Mouse (Mus musculus): ENCODE measurements around the gene Nceh1. TPM values are rescaled to one million over a fixed set of nuclear protein-coding genes. Genes with fewer than 3 reads are reported as not detected.
A peak's percentile ranks its signal among the peaks of the same experiment; 100 is the strongest.

Gene Nceh1
- polyA plus RNA-seq, 1 experiment from 2014 or later: 13.8 TPM

DNA sequence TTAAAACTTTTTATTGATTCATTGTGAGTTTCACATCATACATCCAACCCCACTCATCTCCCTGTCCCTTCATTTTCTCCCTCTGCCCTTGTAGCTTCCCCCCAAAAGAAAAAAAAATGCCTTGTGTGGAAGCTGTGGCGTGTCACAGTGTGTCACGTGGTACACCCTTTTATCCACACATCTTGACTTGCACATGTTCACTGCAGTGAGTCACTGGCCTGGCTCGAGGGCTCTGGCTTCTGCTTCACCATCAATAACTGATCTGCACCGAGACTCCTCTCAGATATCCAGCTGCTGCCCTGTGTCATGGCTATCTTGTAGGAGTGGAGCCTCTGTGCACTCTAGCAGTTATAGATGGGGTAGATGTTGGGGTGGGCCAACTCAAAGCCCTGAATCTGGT is 12.4 kb downstream of the Nceh1 start:
- H3K27ac ChIP-seq (replicated peaks): no peak overlapping the region
- no peaks in the 10 kb centered on the region for H3K4me1 ChIP-seq (replicated peaks)
- no peak for ATAC-seq (ENCODE audit: low FRiP score, low read depth)
- H3K9me3 ChIP-seq: no peaks in the 10 kb centered on the region
- no peak overlapping the region for H3K4me2 ChIP-seq
- no peaks in the 10 kb centered on the region for H3K27me3 ChIP-seq
- H3K9ac ChIP-seq: no peak overlapping the region
- no peak overlapping the region for H3K4me3 ChIP-seq
- H3K36me3 ChIP-seq: no peaks in the 10 kb centered on the region
- 90% methylated on average over 4 of the region's 4 CpGs for WGBS

DNA sequence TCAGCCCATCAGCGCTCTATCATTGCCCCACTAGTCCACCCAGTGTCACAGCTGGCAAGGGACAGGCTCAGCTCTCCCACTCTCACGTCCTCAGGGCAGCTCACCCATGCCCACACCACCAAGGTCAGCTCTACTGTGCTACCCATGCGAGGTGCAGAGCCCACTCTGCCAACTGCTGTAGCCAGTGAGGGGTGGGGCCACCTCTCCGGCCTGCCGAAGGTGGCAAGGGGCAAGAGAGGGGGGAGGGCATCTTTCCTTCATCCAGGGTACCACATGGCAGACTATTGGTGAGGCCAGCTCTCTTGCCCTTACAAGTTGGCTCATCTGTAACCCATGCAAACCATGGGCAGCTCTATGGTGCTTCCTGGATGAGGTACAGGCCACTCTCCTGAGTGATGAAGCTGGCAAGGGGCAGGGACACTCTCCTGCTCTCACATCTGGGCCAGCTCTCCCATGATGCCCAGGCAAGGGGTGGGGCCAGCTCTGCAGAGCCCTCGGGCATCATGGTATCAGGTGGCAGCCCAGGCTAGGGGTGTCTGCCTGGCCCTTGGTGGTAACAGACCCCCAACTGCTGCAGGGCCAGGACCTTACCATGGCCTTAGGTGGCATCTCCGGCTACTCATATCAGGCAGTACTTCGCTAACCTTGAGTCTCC is 12.9 kb downstream of the Nceh1 start:
- Histone ChIP-seq H3K9ac (no peak overlapping the region), H3K9me3 (no peaks in the 10 kb centered on the region), H3K4me1 (replicated peaks) (no peaks in the 10 kb centered on the region), H3K4me3 (no peak overlapping the region), H3K27ac (replicated peaks) (no peak overlapping the region), H3K36me3 (no peaks in the 10 kb centered on the region), H3K4me2 (no peak overlapping the region), H3K27me3 (no peaks in the 10 kb centered on the region)
- 94% methylated on average over 8 of the region's 8 CpGs for WGBS
- ATAC-seq (ENCODE audit: low FRiP score, low read depth): 0 out of 2 replicates have a peak, but pooled peaks have one; percentile 39

DNA sequence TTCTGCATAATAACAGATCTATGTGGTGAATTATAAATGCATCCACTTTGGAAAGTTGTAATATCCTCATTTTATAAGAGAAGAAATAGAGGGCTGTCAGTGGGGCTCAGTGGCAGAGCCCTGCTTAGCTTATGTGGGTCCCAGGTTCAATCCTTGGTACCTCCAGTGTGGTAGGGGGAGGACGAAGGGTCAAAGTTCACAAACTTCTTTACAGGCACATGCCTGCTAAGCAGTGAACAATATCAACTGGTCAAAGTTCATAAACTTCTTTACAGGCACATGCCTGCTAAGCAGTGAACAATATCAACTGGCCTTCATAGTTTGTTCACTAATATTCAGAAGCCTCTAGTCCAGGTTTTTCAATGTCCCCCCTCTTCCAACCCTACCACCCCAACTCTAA is 13.8 kb downstream of the Nceh1 start:
- Histone ChIP-seq H3K4me2 (no peak overlapping the region), H3K4me1 (replicated peaks) (no peaks in the 10 kb centered on the region), H3K36me3 (no peaks in the 10 kb centered on the region), H3K27me3 (no peaks in the 10 kb centered on the region), H3K9ac (no peak overlapping the region), H3K9me3 (no peaks in the 10 kb centered on the region), H3K4me3 (no peak overlapping the region), H3K27ac (replicated peaks) (no peak overlapping the region)
- ATAC-seq (ENCODE audit: low FRiP score, low read depth): no peak
- WGBS: 89% methylated on average over 1 of the region's 1 CpGs

GRCm38 (mm10) chr3:27197816-27198215 is 15.1 kb downstream of the Nceh1 start:
- ATAC-seq (ENCODE audit: low FRiP score, low read depth): no peak
- H3K36me3 ChIP-seq: no peaks in the 10 kb centered on the region
- H3K9me3 ChIP-seq: no peaks in the 10 kb centered on the region
- no peaks in the 10 kb centered on the region for H3K4me1 ChIP-seq (replicated peaks)
- H3K4me2 ChIP-seq: no peak overlapping the region
- no peak overlapping the region for H3K27ac ChIP-seq (replicated peaks)
- H3K9ac ChIP-seq: no peak overlapping the region
- H3K27me3 ChIP-seq: no peaks in the 10 kb centered on the region
- H3K4me3 ChIP-seq: no peak overlapping the region
- 85% methylated on average over 5 of the region's 5 CpGs for WGBS

- no peaks in the 10 kb centered on the region for H3K4me1 ChIP-seq (replicated peaks)
- ATAC-seq (ENCODE audit: low FRiP score, low read depth): no peak
- no peaks in the 10 kb centered on the region for H3K36me3 ChIP-seq
- no peak overlapping the region for H3K27ac ChIP-seq (replicated peaks)
- H3K4me2 ChIP-seq: no peak overlapping the region
- H3K9me3 ChIP-seq: no peaks in the 10 kb centered on the region
- no peak overlapping the region for H3K9ac ChIP-seq
- no peaks in the 10 kb centered on the region for H3K27me3 ChIP-seq
- H3K4me3 ChIP-seq: no peak overlapping the region
- WGBS: 90% methylated on average over 7 of the region's 7 CpGs
Observed at GRCm38 (mm10) chr3:27199120-27199519, 16.4 kb downstream of the Nceh1 start.

- WGBS: 91% methylated on average over 5 of the region's 5 CpGs
- no peak overlapping the region for H3K4me3 ChIP-seq
- no peak for ATAC-seq (ENCODE audit: low FRiP score, low read depth)
Observed at GRCm38 (mm10) chr3:27201728-27202411, 19.1 kb downstream of the Nceh1 start.

DNA sequence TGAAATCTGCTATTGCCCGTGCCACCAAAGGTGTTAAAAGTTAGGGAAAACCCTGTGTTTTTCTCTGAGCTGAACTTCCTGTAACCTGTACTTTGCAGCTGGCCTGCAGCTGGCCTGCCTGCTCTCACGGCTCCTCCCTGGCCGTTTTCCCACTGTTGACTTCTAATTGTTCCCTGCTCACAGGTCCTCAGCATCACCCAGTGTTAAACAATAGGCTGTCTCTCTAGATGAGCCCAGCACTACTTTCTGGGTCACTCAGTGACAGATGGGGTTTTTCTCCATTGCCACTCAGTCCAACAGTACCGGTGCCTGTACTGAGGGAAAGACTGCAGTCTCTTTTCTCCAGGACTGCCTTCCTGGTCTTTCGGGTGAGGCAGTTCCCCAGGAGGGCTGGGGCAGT is 22.3 kb downstream of the Nceh1 start:
- Histone ChIP-seq H3K36me3 (no peaks in the 10 kb centered on the region), H3K4me1 (replicated peaks) (no peaks in the 10 kb centered on the region), H3K4me2 (no peak overlapping the region), H3K9me3 (no peaks in the 10 kb centered on the region), H3K4me3 (no peak overlapping the region), H3K9ac (no peak overlapping the region), H3K27ac (replicated peaks) (no peak overlapping the region), H3K27me3 (no peaks in the 10 kb centered on the region)
- peak; percentile 35; the same call in 1 of the 2 replicates for ATAC-seq (ENCODE audit: low FRiP score, low read depth)
- 21% methylated on average over 5 of the region's 5 CpGs for WGBS

More at GRCm38 (mm10) chr3:27201728-27202411, 19.1 kb downstream of the Nceh1 start:
- no peak overlapping the region for H3K27ac ChIP-seq (replicated peaks)
- no peak overlapping the region for H3K4me2 ChIP-seq
- no peaks in the 10 kb centered on the region for H3K4me1 ChIP-seq (replicated peaks)
- no peak overlapping the region for H3K9ac ChIP-seq
- H3K9me3 ChIP-seq: no peaks in the 10 kb centered on the region
- no peaks in the 10 kb centered on the region for H3K36me3 ChIP-seq
- H3K27me3 ChIP-seq: no peaks in the 10 kb centered on the region

DNA sequence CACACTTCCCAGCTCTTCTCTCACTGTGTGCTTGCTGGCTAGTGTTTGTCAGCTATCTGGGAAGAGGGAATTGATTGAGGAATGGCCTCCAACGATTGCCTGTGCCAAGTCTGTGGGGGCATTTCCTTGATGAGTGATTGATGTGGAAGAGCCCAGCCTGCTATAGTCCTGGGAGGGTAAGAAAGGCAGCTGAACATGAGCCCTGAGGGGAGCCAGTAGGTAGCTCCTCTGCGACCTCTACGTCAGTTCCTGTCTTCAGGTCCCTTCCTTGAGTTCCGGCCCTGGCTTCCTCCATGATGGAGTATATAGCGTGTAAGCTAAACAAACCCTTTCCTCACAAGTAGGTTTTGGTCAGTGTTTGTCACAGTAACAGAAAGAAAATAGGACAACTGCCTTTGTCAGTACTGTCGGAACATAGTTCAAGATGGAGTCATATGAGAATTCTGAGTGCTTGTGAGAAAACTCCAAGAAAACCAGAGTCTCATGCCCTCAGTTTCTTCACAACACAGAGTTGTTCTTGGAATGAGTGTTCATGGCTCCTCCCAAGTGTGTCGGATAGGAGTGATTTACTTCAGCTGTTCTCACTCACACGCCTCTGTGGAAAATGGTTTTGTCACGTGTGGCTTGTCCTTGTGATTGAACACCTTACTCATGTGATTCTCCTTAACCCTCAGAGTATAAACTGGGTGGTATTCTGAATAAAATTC is 22.9 kb downstream of the Nceh1 start:
- Histone ChIP-seq H3K27ac (replicated peaks) (no peak overlapping the region), H3K9ac (no peak overlapping the region), H3K27me3 (no peaks in the 10 kb centered on the region), H3K4me3 (no peak overlapping the region), H3K9me3 (no peaks in the 10 kb centered on the region), H3K4me1 (replicated peaks) (no peaks in the 10 kb centered on the region), H3K4me2 (no peak overlapping the region), H3K36me3 (no peaks in the 10 kb centered on the region)
- WGBS: 73% methylated on average over 9 of the region's 9 CpGs
- ATAC-seq (ENCODE audit: low FRiP score, low read depth): no peak

- Histone ChIP-seq H3K4me3 (no peak overlapping the region), H3K27ac (replicated peaks) (no peak overlapping the region), H3K4me2 (no peak overlapping the region), H3K36me3 (no peaks in the 10 kb centered on the region), H3K9me3 (no peaks in the 10 kb centered on the region), H3K4me1 (replicated peaks) (no peaks in the 10 kb centered on the region), H3K27me3 (no peaks in the 10 kb centered on the region), H3K9ac (no peak overlapping the region)
- no peak for ATAC-seq (ENCODE audit: low FRiP score, low read depth)
- 90% methylated on average over 4 of the region's 4 CpGs for WGBS
Observed at GRCm38 (mm10) chr3:27206221-27206560, 23.4 kb downstream of the Nceh1 start.

GRCm38 (mm10) chr3:27206577-27206976 is 23.8 kb downstream of the Nceh1 start:
- no peak overlapping the region for H3K9ac ChIP-seq
- no peaks in the 10 kb centered on the region for H3K4me1 ChIP-seq (replicated peaks)
- WGBS: 90% methylated on average over 8 of the region's 8 CpGs
- no peak overlapping the region for H3K27ac ChIP-seq (replicated peaks)
- H3K4me2 ChIP-seq: no peak overlapping the region
- H3K36me3 ChIP-seq: no peaks in the 10 kb centered on the region
- no peaks in the 10 kb centered on the region for H3K27me3 ChIP-seq
- H3K4me3 ChIP-seq: no peak overlapping the region
- ATAC-seq (ENCODE audit: low FRiP score, low read depth): no peak
- no peaks in the 10 kb centered on the region for H3K9me3 ChIP-seq

DNA sequence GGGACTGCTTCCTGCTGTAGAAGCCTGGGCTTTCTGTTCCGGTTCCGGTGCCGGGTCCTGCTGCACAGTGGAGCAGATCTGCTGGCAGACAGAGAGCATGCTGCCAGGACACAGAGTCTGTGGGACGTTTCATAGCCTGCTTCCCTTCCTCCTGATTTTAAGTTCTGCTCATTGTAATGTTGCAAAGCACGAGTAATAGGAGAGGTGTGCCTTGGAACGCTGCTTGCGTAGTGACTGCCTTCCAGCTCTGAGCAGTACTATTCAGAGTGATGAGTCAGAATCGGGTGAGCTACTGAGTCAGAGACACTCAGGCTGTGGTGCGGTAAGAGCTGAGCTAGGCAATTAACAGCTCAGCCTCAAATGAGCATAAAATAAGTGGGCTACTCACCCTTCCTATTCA is 26.9 kb downstream of the Nceh1 start:
- Histone ChIP-seq H3K4me2 (no peak overlapping the region), H3K27ac (replicated peaks) (no peak overlapping the region), H3K9me3 (no peaks in the 10 kb centered on the region), H3K4me1 (replicated peaks) (no peaks in the 10 kb centered on the region), H3K27me3 (no peaks in the 10 kb centered on the region), H3K36me3 (no peaks in the 10 kb centered on the region), H3K4me3 (no peak overlapping the region), H3K9ac (no peak overlapping the region)
- 91% methylated on average over 9 of the region's 9 CpGs for WGBS
- ATAC-seq (ENCODE audit: low FRiP score, low read depth): no peak

- no peaks in the 10 kb centered on the region for H3K36me3 ChIP-seq
- 39% methylated on average over 7 of the region's 7 CpGs for WGBS
- H3K27ac ChIP-seq (replicated peaks): no peak overlapping the region
- H3K4me3 ChIP-seq: no peak overlapping the region
- ATAC-seq (ENCODE audit: low FRiP score, low read depth): no peak
- H3K4me1 ChIP-seq (replicated peaks): no peaks in the 10 kb centered on the region
- H3K9me3 ChIP-seq: no peaks in the 10 kb centered on the region
- H3K4me2 ChIP-seq: no peak overlapping the region
- H3K27me3 ChIP-seq: no peaks in the 10 kb centered on the region
- H3K9ac ChIP-seq: no peak overlapping the region
Observed at GRCm38 (mm10) chr3:27210271-27210670, 27.5 kb downstream of the Nceh1 start.

Measured in hindbrain, embryonic 15.5 days (tissue).